Comparison of ENCODE assay signal across 10 mouse cellular contexts in genomic region chr9:99451161-99451560, GRCm38 (mm10). TPM values are rescaled to one million over a fixed set of nuclear protein-coding genes. Genes with fewer than 3 reads are reported as not detected.
A peak's percentile ranks its signal among the peaks of the same experiment; 100 is the strongest.
DNase-seq lines count a peak whose midpoint lies in the region; ATAC-seq lines count a peak whose summit lies in the region.
"Had no signal": no experiment of that assay in that cellular context is flagged by ENCODE, and none has a peak within 500 bp of the region (broad histone marks: within the 10 kb centered on the region; RNA-seq: fewer than 3 reads in every experiment).

Gene Nme9, plus strand, starts transcription at chr9:99451475.

- no peak within 1 kb of the TSS for H3K9ac ChIP-seq in forebrain, embryonic 13.5 days

- H3K9me3 ChIP-seq in megakaryocyte, embryonic 14.5 days: no peaks in the 10 kb centered on the region
- no peaks in the 10 kb centered on the region for H3K9me3 ChIP-seq in forebrain, embryonic 13.5 days (replicated peaks)

- H3K4me1 ChIP-seq in megakaryocyte, embryonic 14.5 days: peaks cover 7% of the 10 kb centered on the region; the same call in 1 of the 2 replicates
- H3K4me1 ChIP-seq in forebrain, embryonic 13.5 days: 0 out of 2 replicates have a peak, but pooled peaks cover 10% of the 10 kb centered on the region

- no peak for ATAC-seq in megakaryocyte, adult 5-6 weeks (ENCODE audit: poor library complexity, severe bottlenecking)
- no peak for ATAC-seq in forebrain, embryonic 13.5 days
- ATAC-seq: Patski had no signal

- peak within 1 kb of the TSS; percentile 33 for H3K4me2 ChIP-seq in forebrain, embryonic 13.5 days

- DNase-seq in kidney, postnatal 4 days: peak; percentile 57 to 72
- peak; percentile 42 for DNase-seq in retina, postnatal 1 day
- no peak for DNase-seq in spleen, postnatal 36 days (ENCODE audit: low spot score in 2 of 2)
- DNase-seq in adrenal gland, adult 18-20 months (ENCODE audit: low spot score in 2 of 2): no peak
- no peak for DNase-seq in layer of hippocampus, adult 11-12 months (ENCODE audit: low spot score)
- DNase-seq: cerebellum, adult 18-20 months had no signal

- H3K4me3 ChIP-seq in megakaryocyte, embryonic 14.5 days (replicated peaks): peak within 1 kb of the TSS; percentile 60
- no peak within 1 kb of the TSS for H3K4me3 ChIP-seq in forebrain, embryonic 13.5 days

- H3K36me3 ChIP-seq in megakaryocyte, embryonic 14.5 days (replicated peaks; ENCODE audit: low read length): no peaks in the 10 kb centered on the region
- no peaks in the 10 kb centered on the region for H3K36me3 ChIP-seq in forebrain, embryonic 13.5 days (ENCODE audit: poor library complexity, severe bottlenecking)

- peaks cover 41% of the 10 kb centered on the region for H3K27me3 ChIP-seq in megakaryocyte, embryonic 14.5 days (replicated peaks)
- H3K27me3 ChIP-seq in forebrain, embryonic 13.5 days: peaks cover 15% of the 10 kb centered on the region
- H3K27me3 ChIP-seq: Patski had no signal

- no peak within 1 kb of the TSS for H3K27ac ChIP-seq in forebrain, embryonic 13.5 days

- WGBS in forebrain, embryonic 13.5 days: 8% methylated on average over 14 of the region's 14 CpGs

RNA-seq across cellular contexts. Expression of gene Nme9, which starts in this region (rescaled TPM):
- polyA plus RNA-seq in megakaryocyte, embryonic 14.5 days (2012; ENCODE audit: insufficient read depth, low replicate concordance): not detected in 2 replicates
- not detected in 2 replicates for total RNA-seq in megakaryocyte, adult 5-6 weeks (2015)
- total RNA-seq in megakaryocyte, adult 5-6 weeks (2017): not detected in 2 replicates
- polyA plus RNA-seq in forebrain, embryonic 13.5 days (2015; fragmentation: Nextera tagmentation; extraction: Ambion mirVana): 0.56 and 0.72 TPM in 2 replicates
- not detected for total RNA-seq in adrenal gland, adult 18-20 months (2021)
- polyA plus RNA-seq: Patski had no signal

Comparison
In these comparisons a context has a peak if more than half of its experiments do, and no peak if none do; other contexts are left out.
1. DNase-seq: peak in kidney, postnatal 4 days (2 of 2) and retina, postnatal 1 day (single experiment); none in spleen, postnatal 36 days (0 of 2), adrenal gland, adult 18-20 months (0 of 2) and layer of hippocampus, adult 11-12 months (single experiment).